Comparison of ENCODE assay signal across 14 mouse cellular contexts in genomic region chr2:154972981-154973380, GRCm38 (mm10). TPM values are rescaled to one million over a fixed set of nuclear protein-coding genes. Genes with fewer than 3 reads are reported as not detected.
"Had no signal": no experiment of that assay in that cellular context is flagged by ENCODE, and none has a peak within 500 bp of the region (broad histone marks: within the 10 kb centered on the region; RNA-seq: fewer than 3 reads in every experiment).

No protein-coding gene starts in this region.

- H3K36me3 ChIP-seq: kidney, embryonic 15.5 days; limb, embryonic 12.5 days; midbrain, embryonic 10.5 days; neural tube, embryonic 15.5 days had no signal

- H3K27ac ChIP-seq: kidney, embryonic 15.5 days; left cerebral cortex, adult 2 months; liver, embryonic 14.5 days; midbrain, embryonic 10.5 days; neural tube, embryonic 15.5 days had no signal

- ATAC-seq: intestine, postnatal 0 days had no signal

- H3K4me1 ChIP-seq: kidney, embryonic 15.5 days; neural tube, embryonic 15.5 days had no signal

- H3K4me3 ChIP-seq: kidney, embryonic 15.5 days; left cerebral cortex, adult 2 months; limb, embryonic 12.5 days; midbrain, embryonic 10.5 days; myocyte; neural tube, embryonic 15.5 days had no signal

- DNase-seq: kidney, postnatal 25 days; midbrain, embryonic 14.5 days; right cerebral cortex, postnatal 25 days; thymus, postnatal 36 days had no signal

- H3K9ac ChIP-seq: kidney, embryonic 15.5 days; limb, embryonic 12.5 days; liver, embryonic 14.5 days; neural tube, embryonic 15.5 days had no signal

- H3K4me2 ChIP-seq: kidney, embryonic 15.5 days; neural tube, embryonic 15.5 days had no signal

- H3K27me3 ChIP-seq: kidney, embryonic 15.5 days; limb, embryonic 12.5 days; neural tube, embryonic 15.5 days had no signal

- H3K9me3 ChIP-seq: kidney, embryonic 15.5 days; limb, embryonic 12.5 days; midbrain, embryonic 10.5 days; neural tube, embryonic 15.5 days had no signal

RNA-seq across cellular contexts. Expression of gene Gm14226, which starts 45.1 kb away (rescaled TPM):
- polyA plus RNA-seq: liver, adult 2 months; myocyte; small intestine, adult 2 months had no signal
